Comparison of ENCODE assay signal across 9 mouse cellular contexts in genomic region chrX:167212707-167213106, GRCm38 (mm10). TPM values are rescaled to one million over a fixed set of nuclear protein-coding genes. Genes with fewer than 3 reads are reported as not detected.
DNase-seq lines count a peak whose midpoint lies in the region; ATAC-seq and TF ChIP-seq lines count a peak whose summit lies in the region.
"Had no signal": no experiment of that assay in that cellular context is flagged by ENCODE, and none has a peak within 500 bp of the region (broad histone marks: within the 10 kb centered on the region; RNA-seq: fewer than 3 reads in every experiment).

No protein-coding gene starts in this region.

- H3K9ac ChIP-seq in forebrain, embryonic 11.5 days (ENCODE audit: low read length): no peak overlapping the region
- H3K9ac ChIP-seq in hindbrain, embryonic 16.5 days (ENCODE audit: low read depth, low read length): no peak overlapping the region

- H3K36me3 ChIP-seq in E14TG2a.4 (ENCODE audit: insufficient read depth, low read length): no peaks in the 10 kb centered on the region
- H3K36me3 ChIP-seq in forebrain, embryonic 11.5 days (ENCODE audit: control insufficient read depth, insufficient read depth, low read length): no peaks in the 10 kb centered on the region
- no peaks in the 10 kb centered on the region for H3K36me3 ChIP-seq in hindbrain, embryonic 16.5 days (ENCODE audit: control insufficient read depth, insufficient read depth, low read length)

- H3K27me3 ChIP-seq in E14TG2a.4 (ENCODE audit: insufficient read depth, low read length): no peaks in the 10 kb centered on the region
- no peaks in the 10 kb centered on the region; the same call in 1 of the 2 replicates for H3K27me3 ChIP-seq in forebrain, embryonic 11.5 days (ENCODE audit: control insufficient read depth, insufficient read depth, low read length)
- H3K27me3 ChIP-seq in hindbrain, embryonic 16.5 days (replicated peaks; ENCODE audit: control insufficient read depth, insufficient read depth, low read length): no peaks in the 10 kb centered on the region

- peaks cover 19% of the 10 kb centered on the region for H3K4me1 ChIP-seq in E14TG2a.4 (replicated peaks; ENCODE audit: low read depth, low read length)
- H3K4me1 ChIP-seq in forebrain, embryonic 11.5 days (replicated peaks; ENCODE audit: control insufficient read depth, insufficient read depth, low read length): no peaks in the 10 kb centered on the region; the same call in 1 of the 2 replicates
- peaks cover 3% of the 10 kb centered on the region for H3K4me1 ChIP-seq in hindbrain, embryonic 16.5 days (ENCODE audit: control insufficient read depth, insufficient read depth, low read depth, low read length)

- peak; percentile 47 for ATAC-seq in forebrain, embryonic 11.5 days (replicated peaks; ENCODE audit: low FRiP score)
- peak; percentile 77 for ATAC-seq in hindbrain, embryonic 16.5 days

- H3K9me3 ChIP-seq in E14TG2a.4 (ENCODE audit: low read length): no peaks in the 10 kb centered on the region
- H3K9me3 ChIP-seq in forebrain, embryonic 11.5 days (ENCODE audit: control insufficient read depth, low read length): no peaks in the 10 kb centered on the region
- H3K9me3 ChIP-seq in hindbrain, embryonic 16.5 days (ENCODE audit: control insufficient read depth, low read length): no peaks in the 10 kb centered on the region

- peak overlapping the region; percentile 56 for H3K4me3 ChIP-seq in E14TG2a.4 (replicated peaks; ENCODE audit: low read length)
- no peak overlapping the region for H3K4me3 ChIP-seq in forebrain, embryonic 11.5 days (ENCODE audit: low read depth, low read length)
- H3K4me3 ChIP-seq in hindbrain, embryonic 16.5 days (ENCODE audit: low read length): no peak overlapping the region
- H3K4me3 ChIP-seq: myocyte had no signal

- 26% methylated on average over 8 of the region's 8 CpGs for WGBS in forebrain, embryonic 11.5 days
- WGBS in hindbrain, embryonic 16.5 days: 11% methylated on average over 8 of the region's 8 CpGs

- peak overlapping the region; percentile 46; the same call in 1 of the 2 replicates for H3K27ac ChIP-seq in forebrain, embryonic 11.5 days (ENCODE audit: low read depth, low read length)
- no peak overlapping the region for H3K27ac ChIP-seq in hindbrain, embryonic 16.5 days (ENCODE audit: low read depth, low read length)

- TF ChIP-seq CTCF in E14TG2a.4 (conservative IDR thresholded peaks at IDR 0.05; ENCODE audit: low read length): no peak

- H3K4me2 ChIP-seq in forebrain, embryonic 11.5 days (ENCODE audit: low read depth, low read length, severe bottlenecking): no peak overlapping the region
- peak overlapping the region; percentile 30 for H3K4me2 ChIP-seq in hindbrain, embryonic 16.5 days (ENCODE audit: low read length)

- peak; percentile 15 to 30 for DNase-seq in cerebellum, postnatal 14 days
- DNase-seq in cerebellum, adult 18-20 months: no peak
- no peak for DNase-seq in forebrain, embryonic 11.5 days (ENCODE audit: low spot score)
- DNase-seq in lung, postnatal 36 days: peak; percentile 75
- DNase-seq in yolk sac, embryonic 10.5 days (ENCODE audit: low spot score): peak; percentile 21
- no peak for DNase-seq in left cerebral cortex, adult 8-10 months (ENCODE audit: low spot score in 2 of 2)

RNA-seq across cellular contexts. Expression of gene Tmsb4x, which starts 3.6 kb away (rescaled TPM):
- polyA plus RNA-seq in forebrain, embryonic 11.5 days (2014; fragmentation: Nextera tagmentation; extraction: Ambion mirVana): 3,887 and 4,316 TPM in 2 replicates
- 4,367 and 4,892 TPM in 2 replicates for polyA plus RNA-seq in hindbrain, embryonic 16.5 days (2015; fragmentation: Nextera tagmentation; extraction: Ambion mirVana)
- 1,000 to 10,000 TPM; 1,163 to 1,347 (median 1,209) TPM for total RNA-seq in left cerebral cortex, adult 8-10 months (2022)

RNA-seq across cellular contexts. Expression of gene Tlr8, which starts 51.4 kb away (rescaled TPM):
- polyA plus RNA-seq in forebrain, embryonic 11.5 days (2014; fragmentation: Nextera tagmentation; extraction: Ambion mirVana): 0.17 TPM in 1 of 2 replicates, not detected in the other
- polyA plus RNA-seq in hindbrain, embryonic 16.5 days (2015; fragmentation: Nextera tagmentation; extraction: Ambion mirVana): 0.14 and 0.18 TPM in 2 replicates
- total RNA-seq in left cerebral cortex, adult 8-10 months (2022): under 1 TPM; 0.11 to 0.34 (median 0.24) TPM
- polyA plus RNA-seq: myocyte had no signal

Comparison
In these comparisons a context has a peak if more than half of its experiments do, and no peak if none do; other contexts are left out.
1. DNase-seq: peak in cerebellum, postnatal 14 days (2 of 2), lung, postnatal 36 days (single experiment) and yolk sac, embryonic 10.5 days (single experiment); none in cerebellum, adult 18-20 months (0 of 2), forebrain, embryonic 11.5 days (single experiment) and left cerebral cortex, adult 8-10 months (0 of 2).